In the genomic region with DNA sequence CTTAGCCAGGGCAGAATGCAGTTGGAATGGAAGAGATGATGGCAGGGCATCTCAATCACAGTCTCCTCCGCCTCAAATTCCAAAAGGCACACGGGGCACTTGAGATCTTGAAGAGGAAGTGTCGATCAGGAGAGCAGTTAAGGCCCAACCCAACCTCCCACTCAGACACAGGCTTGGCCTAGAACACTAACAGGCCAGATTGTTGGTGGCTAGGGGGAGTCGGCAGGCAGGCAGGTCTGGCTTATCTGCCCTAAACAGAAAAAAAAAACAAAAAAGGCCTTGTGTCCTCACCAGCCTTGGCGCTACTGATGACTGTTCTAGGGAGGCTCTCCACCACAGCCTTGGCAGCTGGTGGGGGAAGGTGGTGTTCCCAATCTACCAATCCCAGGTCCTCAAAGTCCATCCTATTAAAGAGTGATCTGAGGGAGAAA, we compare ENCODE assay signal across 8 mouse cellular contexts. TPM values are rescaled to one million over a fixed set of nuclear protein-coding genes. Genes with fewer than 3 reads are reported as not detected.
DNase-seq lines count a peak whose midpoint lies in the region; ATAC-seq and TF ChIP-seq lines count a peak whose summit lies in the region.

No protein-coding gene starts in this region.

- no peaks in the 10 kb centered on the region for H3K27me3 ChIP-seq in hindbrain, embryonic 14.5 days (ENCODE audit: control insufficient read depth, insufficient read depth, low read length)
- H3K27me3 ChIP-seq in midbrain, embryonic 11.5 days (ENCODE audit: control insufficient read depth, insufficient read depth, low read length), result no peaks in the 10 kb centered on the region

- peak overlapping the region; percentile 84; the same call in 1 of the 2 replicates for H3K9ac ChIP-seq in hindbrain, embryonic 14.5 days
- no peak overlapping the region for H3K9ac ChIP-seq in midbrain, embryonic 11.5 days (ENCODE audit: low read length)

- H3K4me2 ChIP-seq in hindbrain, embryonic 14.5 days (replicated peaks), result peak overlapping the region; percentile 79
- H3K4me2 ChIP-seq in midbrain, embryonic 11.5 days, result peak overlapping the region; percentile 89

- peaks cover 37% of the 10 kb centered on the region for H3K36me3 ChIP-seq in hindbrain, embryonic 14.5 days (replicated peaks; ENCODE audit: control insufficient read depth, insufficient read depth)
- peaks cover 2% of the 10 kb centered on the region; the same call in 1 of the 2 replicates for H3K36me3 ChIP-seq in midbrain, embryonic 11.5 days (ENCODE audit: control insufficient read depth, insufficient read depth, low read length)

- TF ChIP-seq CTCF in gastrocnemius, adult 2 months (IDR thresholded peaks at IDR 0.05), result no peak

- ATAC-seq in hindbrain, embryonic 14.5 days (ENCODE audit: low FRiP score), result no peak
- ATAC-seq in midbrain, embryonic 11.5 days (ENCODE audit: low FRiP score), result no peak
- ATAC-seq in granulocyte monocyte progenitor cell, adult 5-6 weeks (replicated peaks; ENCODE audit: poor library complexity, severe bottlenecking), result no peak

- H3K4me3 ChIP-seq in gastrocnemius, adult 2 months, result peak overlapping the region; percentile 86
- H3K4me3 ChIP-seq in hindbrain, embryonic 14.5 days (replicated peaks; ENCODE audit: low read length), result peak overlapping the region; percentile 80
- H3K4me3 ChIP-seq in midbrain, embryonic 11.5 days (ENCODE audit: low read depth, low read length), result peak overlapping the region; percentile 80; the same call in 1 of the 2 replicates

- intact Hi-C loops in gastrocnemius, adult 2 months (cut with DNase I), result no loop called here
- intact Hi-C loops in gastrocnemius, postnatal 36 days (cut with DNase I), result no loop called here

- no peak for DNase-seq in gastrocnemius, adult 2 months
- no peak for DNase-seq in gastrocnemius, postnatal 36 days
- peak; percentile 77 for DNase-seq in adrenal gland, postnatal 14 days
- DNase-seq in hindbrain, embryonic 14.5 days (ENCODE audit: low spot score), result no peak
- DNase-seq in midbrain, embryonic 11.5 days (ENCODE audit: low spot score, missing footprints), result no peak
- no peak for DNase-seq in thymus, postnatal 10 days (ENCODE audit: low spot score in 2 of 2)
- no peak for DNase-seq in layer of hippocampus, adult 8-10 months (ENCODE audit: low spot score in 2 of 2)

- no peaks in the 10 kb centered on the region for H3K9me3 ChIP-seq in hindbrain, embryonic 14.5 days (ENCODE audit: control insufficient read depth, low read length)
- no peaks in the 10 kb centered on the region for H3K9me3 ChIP-seq in midbrain, embryonic 11.5 days (ENCODE audit: control insufficient read depth, low read length)

- no peak overlapping the region for H3K27ac ChIP-seq in gastrocnemius, adult 2 months
- H3K27ac ChIP-seq in hindbrain, embryonic 14.5 days, result no peak overlapping the region
- no peak overlapping the region for H3K27ac ChIP-seq in midbrain, embryonic 11.5 days (ENCODE audit: low read depth, low read length)

- WGBS in hindbrain, embryonic 14.5 days, result 86% methylated on average over 5 of the region's 5 CpGs
- WGBS in midbrain, embryonic 11.5 days, result 76% methylated on average over 5 of the region's 5 CpGs

- H3K4me1 ChIP-seq in hindbrain, embryonic 14.5 days (replicated peaks; ENCODE audit: control insufficient read depth, insufficient read depth, low read length), result peaks cover 8% of the 10 kb centered on the region
- peaks cover 8% of the 10 kb centered on the region for H3K4me1 ChIP-seq in midbrain, embryonic 11.5 days (ENCODE audit: control insufficient read depth, insufficient read depth, low read length)

RNA-seq across cellular contexts. Expression of gene Rnf181, which starts 5.6 kb away (rescaled TPM):
- total RNA-seq in gastrocnemius, adult 2 months (2021), result 10 to 100 TPM; 24.9 to 26.6 TPM
- 10 to 100 TPM; 23.7 to 24.2 TPM for total RNA-seq in gastrocnemius, postnatal 36 days (2021)
- 204 and 217 TPM in 2 replicates for total RNA-seq in adrenal gland, postnatal 14 days (2021)
- 127 and 136 TPM in 2 replicates for polyA plus RNA-seq in hindbrain, embryonic 14.5 days (2014; fragmentation: Nextera tagmentation; extraction: Ambion mirVana)
- 102 TPM in 2 replicates for polyA plus RNA-seq in midbrain, embryonic 11.5 days (2014; fragmentation: Nextera tagmentation; extraction: Ambion mirVana)
- total RNA-seq in granulocyte monocyte progenitor cell, adult 5-6 weeks (2014; fragmentation: Nextera tagmentation), result 81.5 and 83.1 TPM in 2 replicates
- total RNA-seq in granulocyte monocyte progenitor cell, adult 5-6 weeks (2017), result 48.6 and 54.3 TPM in 2 replicates
- 10 to 100 TPM; 72.3 to 86.0 (median 78.8) TPM for total RNA-seq in layer of hippocampus, adult 8-10 months (2022)

RNA-seq across cellular contexts. Expression of gene Tmem150a, which starts 5.9 kb away (rescaled TPM):
- total RNA-seq in gastrocnemius, adult 2 months (2021), result 10 to 100 TPM; 21.0 to 24.2 TPM
- total RNA-seq in gastrocnemius, postnatal 36 days (2021), result 10 to 100 TPM; 16.9 to 18.8 TPM
- total RNA-seq in adrenal gland, postnatal 14 days (2021), result 20.2 and 36.5 TPM in 2 replicates
- polyA plus RNA-seq in hindbrain, embryonic 14.5 days (2014; fragmentation: Nextera tagmentation; extraction: Ambion mirVana), result 24.5 and 26.8 TPM in 2 replicates
- 6.2 and 6.5 TPM in 2 replicates for polyA plus RNA-seq in midbrain, embryonic 11.5 days (2014; fragmentation: Nextera tagmentation; extraction: Ambion mirVana)
- 0.73 and 7.4 TPM in 2 replicates for total RNA-seq in granulocyte monocyte progenitor cell, adult 5-6 weeks (2014; fragmentation: Nextera tagmentation)
- total RNA-seq in granulocyte monocyte progenitor cell, adult 5-6 weeks (2017), result 0.09 TPM in 1 of 2 replicates, not detected in the other
- 10 to 100 TPM; 10.9 to 13.4 (median 11.4) TPM for total RNA-seq in layer of hippocampus, adult 8-10 months (2022)

RNA-seq across cellular contexts. Expression of gene 0610030E20Rik, which starts 14.0 kb away (rescaled TPM):
- 10 to 100 TPM; 10.1 to 11.7 TPM for total RNA-seq in gastrocnemius, adult 2 months (2021)
- 1 to 10 TPM; 9.0 to 9.5 TPM for total RNA-seq in gastrocnemius, postnatal 36 days (2021)
- total RNA-seq in adrenal gland, postnatal 14 days (2021), result 25.8 and 33.1 TPM in 2 replicates
- 13.7 and 15.9 TPM in 2 replicates for polyA plus RNA-seq in hindbrain, embryonic 14.5 days (2014; fragmentation: Nextera tagmentation; extraction: Ambion mirVana)
- polyA plus RNA-seq in midbrain, embryonic 11.5 days (2014; fragmentation: Nextera tagmentation; extraction: Ambion mirVana), result 15.6 and 16.1 TPM in 2 replicates
- total RNA-seq in granulocyte monocyte progenitor cell, adult 5-6 weeks (2014; fragmentation: Nextera tagmentation), result 24.9 and 34.0 TPM in 2 replicates
- 17.2 and 17.6 TPM in 2 replicates for total RNA-seq in granulocyte monocyte progenitor cell, adult 5-6 weeks (2017)
- total RNA-seq in layer of hippocampus, adult 8-10 months (2022), result 10 to 100 TPM; 15.6 to 19.6 (median 18.1) TPM

RNA-seq across cellular contexts. Expression of gene Usp39, which starts 16.2 kb away (rescaled TPM):
- total RNA-seq in gastrocnemius, adult 2 months (2021), result 10 to 100 TPM; 16.4 to 18.4 TPM
- total RNA-seq in gastrocnemius, postnatal 36 days (2021), result 10 to 100 TPM; 18.1 to 18.2 TPM
- total RNA-seq in adrenal gland, postnatal 14 days (2021), result 29.1 and 32.7 TPM in 2 replicates
- polyA plus RNA-seq in hindbrain, embryonic 14.5 days (2014; fragmentation: Nextera tagmentation; extraction: Ambion mirVana), result 54.3 and 58.2 TPM in 2 replicates
- 114 and 116 TPM in 2 replicates for polyA plus RNA-seq in midbrain, embryonic 11.5 days (2014; fragmentation: Nextera tagmentation; extraction: Ambion mirVana)
- total RNA-seq in granulocyte monocyte progenitor cell, adult 5-6 weeks (2014; fragmentation: Nextera tagmentation), result 37.8 and 71.8 TPM in 2 replicates
- total RNA-seq in granulocyte monocyte progenitor cell, adult 5-6 weeks (2017), result 104 and 123 TPM in 2 replicates
- total RNA-seq in layer of hippocampus, adult 8-10 months (2022), result 10 to 100 TPM; 31.3 to 34.3 (median 32.4) TPM

RNA-seq across cellular contexts. Expression of gene Vamp5, which starts 19.1 kb away (rescaled TPM):
- 100 to 1,000 TPM in 1 of 2 experiments, 10 to 100 TPM in 1; 97.5 to 102 TPM for total RNA-seq in gastrocnemius, adult 2 months (2021)
- 100 to 1,000 TPM in 1 of 2 experiments, 10 to 100 TPM in 1; 83.0 to 107 TPM for total RNA-seq in gastrocnemius, postnatal 36 days (2021)
- total RNA-seq in adrenal gland, postnatal 14 days (2021), result 33.9 and 40.5 TPM in 2 replicates
- polyA plus RNA-seq in hindbrain, embryonic 14.5 days (2014; fragmentation: Nextera tagmentation; extraction: Ambion mirVana), result 21.8 and 23.6 TPM in 2 replicates
- 13.4 and 15.4 TPM in 2 replicates for polyA plus RNA-seq in midbrain, embryonic 11.5 days (2014; fragmentation: Nextera tagmentation; extraction: Ambion mirVana)
- total RNA-seq in granulocyte monocyte progenitor cell, adult 5-6 weeks (2014; fragmentation: Nextera tagmentation), result 12.4 and 43.7 TPM in 2 replicates
- total RNA-seq in granulocyte monocyte progenitor cell, adult 5-6 weeks (2017), result 8.6 and 16.5 TPM in 2 replicates
- total RNA-seq in layer of hippocampus, adult 8-10 months (2022), result 1 to 10 TPM; 3.8 to 8.8 (median 7.4) TPM
